Mouse (Mus musculus) midbrain, embryonic 14.5 days (tissue): ENCODE results near the gene Tubg2. TPM values are rescaled to one million over a fixed set of nuclear protein-coding genes. Genes with fewer than 3 reads are reported as not detected.

Experiments used
- ATAC-seq: fragments of 200-750 bp; cut with Nextera tagmentation; 2 replicates; pipeline ENCODE4 v1.8.0; 2017; ENCODE audit warnings: moderate number of reproducible peaks, moderate library complexity; ENCODE audit not compliant: low FRiP score, low TSS enrichment
- DNase-seq: peaks from one replicate; pipeline ENCODE4 v3.0.0-alpha.2; 2015
- H3K27ac ChIP-seq: fragments of 300-500 bp; sonication (generic); replicated peaks from 2 replicates; pipeline ENCODE4 v1.5.1; 2014; ENCODE audit warnings: mild to moderate bottlenecking, low read depth, low read length, moderate library complexity
- H3K27me3 ChIP-seq: fragments of 300-500 bp; sonication (generic); 2 replicates; pipeline ENCODE4 v1.6.1; 2014; ENCODE audit warnings: low read length, control low read depth, mixed read lengths; ENCODE audit not compliant: control insufficient read depth, insufficient read depth
- H3K36me3 ChIP-seq: fragments of 300-500 bp; sonication (generic); 2 replicates; pipeline ENCODE4 v1.6.1; 2014; ENCODE audit warnings: low read length, control low read depth; ENCODE audit not compliant: control insufficient read depth, insufficient read depth
- H3K4me1 ChIP-seq: fragments of 300-500 bp; sonication (generic); 2 replicates; pipeline ENCODE4 v1.6.1; 2014; ENCODE audit warnings: mild to moderate bottlenecking, antibody characterized with exemption, low read length, control low read depth; ENCODE audit not compliant: control insufficient read depth, insufficient read depth
- H3K4me2 ChIP-seq: fragments of 300-500 bp; sonication (generic); 2 replicates; pipeline ENCODE4 v1.6.1; 2014; ENCODE audit warnings: mild to moderate bottlenecking, low read length, moderate library complexity
- H3K4me3 ChIP-seq: fragments of 300-500 bp; sonication (generic); replicated peaks from 2 replicates; pipeline ENCODE4 v1.5.1; 2014; ENCODE audit warnings: low read depth, low read length
- H3K9ac ChIP-seq: fragments of 300-500 bp; sonication (generic); replicated peaks from 2 replicates; pipeline ENCODE4 v1.6.1; 2014; ENCODE audit warnings: mild to moderate bottlenecking, low read length, moderate library complexity
- H3K9me3 ChIP-seq: fragments of 300-500 bp; sonication (generic); 2 replicates; pipeline ENCODE4 v1.6.1; 2016; ENCODE audit warnings: low read length, control low read depth, mixed read lengths; ENCODE audit not compliant: control insufficient read depth
- WGBS: fragments of 180-500 bp; shearing (Covaris S2); extraction: QIAGEN DNeasy Blood & Tissue Kit; methylation state at CpG from one replicate; pipeline ENCODE4 v1.1.7; 2014; 5-methylcytosine and 5-hydroxymethylcytosine counted together
- polyA plus RNA-seq: library from polyadenylated mRNA; unstranded; fragments of >200 nt; fragmentation: Nextera tagmentation; extraction: Ambion mirVana; gene quantifications from 2 replicates; pipeline ENCODE4 v1.2.1, GENCODE M21; 2014

Tubg2 gene
- polyA plus RNA-seq, 1 experiment from 2014 or later = 42.2 TPM

GRCm38 (mm10) chr11:101190913-101191907 is 35.5 kb downstream of the Tubg2 start:
- no peak for DNase-seq
- H3K4me3 ChIP-seq = no peak overlapping the region
- no peak overlapping the region for H3K9ac ChIP-seq
- peak overlapping the region; percentile 75; the same call in 1 of the 2 replicates for H3K27ac ChIP-seq
- peaks cover 15% of the 10 kb centered on the region; the same call in 1 of the 2 replicates for H3K4me1 ChIP-seq
- no peaks in the 10 kb centered on the region for H3K9me3 ChIP-seq
- no peak; the same call in 1 of the 2 replicates for ATAC-seq
- WGBS = 58% methylated on average over 17 of the region's 17 CpGs
- H3K27me3 ChIP-seq = no peaks in the 10 kb centered on the region
- no peak overlapping the region for H3K4me2 ChIP-seq
- H3K36me3 ChIP-seq = peaks cover 18% of the 10 kb centered on the region

- Histone ChIP-seq H3K4me3 (no peak overlapping the region), H3K27me3 (no peaks in the 10 kb centered on the region), H3K9me3 (no peaks in the 10 kb centered on the region), H3K9ac (no peak overlapping the region), H3K4me2 (no peak overlapping the region), H3K4me1 (peaks cover 15% of the 10 kb centered on the region; the same call in 1 of the 2 replicates), H3K36me3 (peaks cover 26% of the 10 kb centered on the region), H3K27ac (no peak overlapping the region)
- 82% methylated on average over 4 of the region's 4 CpGs for WGBS
- ATAC-seq = no peak
- no peak for DNase-seq
Measured at GRCm38 (mm10) chr11:101191919-101192470, 36.3 kb downstream of the Tubg2 start.

DNA sequence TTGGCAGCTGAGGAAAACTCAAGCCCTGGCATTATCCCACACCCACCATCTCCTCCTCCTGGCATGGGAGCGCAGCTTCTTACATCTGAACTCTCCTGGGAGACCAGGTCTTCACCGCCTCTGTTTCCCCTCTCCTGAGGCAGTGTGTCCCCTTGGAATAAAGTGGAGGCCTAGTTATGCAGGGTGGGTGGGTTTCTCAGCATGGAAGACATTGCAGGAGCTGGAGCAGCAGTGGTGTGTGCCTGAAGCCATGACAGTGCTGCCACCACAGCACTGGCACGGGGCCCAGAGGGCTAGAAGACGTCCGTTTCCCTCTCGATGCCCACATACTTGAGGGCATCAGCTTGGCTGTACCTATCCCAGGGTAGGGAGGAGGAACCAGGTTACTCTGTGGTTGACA is 36.9 kb downstream of the Tubg2 start:
- DNase-seq = no peak

DNA sequence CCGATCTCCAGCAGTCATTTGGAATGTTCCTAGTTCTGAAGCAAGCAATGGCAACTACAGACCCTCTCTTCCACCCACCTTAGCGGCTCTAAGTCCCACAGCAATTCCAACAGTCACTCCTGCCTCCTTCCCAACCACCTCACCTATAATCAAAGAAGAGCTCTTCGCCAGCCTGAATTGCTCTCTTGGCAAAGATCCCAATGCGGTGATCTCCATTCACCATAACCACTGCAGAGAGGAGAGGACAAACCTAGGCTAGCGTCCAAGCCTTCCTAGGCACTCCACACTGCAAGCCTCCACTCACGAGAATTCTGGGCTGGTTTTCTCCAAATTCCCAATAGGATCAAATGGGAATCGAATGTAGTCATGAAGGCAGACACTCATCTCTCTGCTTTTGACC is 37.4 kb downstream of the Tubg2 start:
- Histone ChIP-seq H3K4me3 (no peak overlapping the region), H3K4me1 (peaks cover 15% of the 10 kb centered on the region; the same call in 1 of the 2 replicates), H3K36me3 (peaks cover 33% of the 10 kb centered on the region), H3K9me3 (no peaks in the 10 kb centered on the region), H3K9ac (no peak overlapping the region), H3K27me3 (no peaks in the 10 kb centered on the region), H3K27ac (no peak overlapping the region), H3K4me2 (no peak overlapping the region)
- no peak for ATAC-seq
- DNase-seq = no peak
- WGBS = 91% methylated on average over 7 of the region's 7 CpGs

More for the DNA sequence above, 36.9 kb downstream of the Tubg2 start:
- no peak overlapping the region for H3K9ac ChIP-seq
- no peak for ATAC-seq
- peaks cover 29% of the 10 kb centered on the region for H3K36me3 ChIP-seq
- H3K4me2 ChIP-seq = no peak overlapping the region
- H3K9me3 ChIP-seq = no peaks in the 10 kb centered on the region
- peaks cover 15% of the 10 kb centered on the region; the same call in 1 of the 2 replicates for H3K4me1 ChIP-seq
- no peak overlapping the region for H3K27ac ChIP-seq
- H3K4me3 ChIP-seq = no peak overlapping the region
- 92% methylated on average over 6 of the region's 6 CpGs for WGBS
- H3K27me3 ChIP-seq = no peaks in the 10 kb centered on the region

DNA sequence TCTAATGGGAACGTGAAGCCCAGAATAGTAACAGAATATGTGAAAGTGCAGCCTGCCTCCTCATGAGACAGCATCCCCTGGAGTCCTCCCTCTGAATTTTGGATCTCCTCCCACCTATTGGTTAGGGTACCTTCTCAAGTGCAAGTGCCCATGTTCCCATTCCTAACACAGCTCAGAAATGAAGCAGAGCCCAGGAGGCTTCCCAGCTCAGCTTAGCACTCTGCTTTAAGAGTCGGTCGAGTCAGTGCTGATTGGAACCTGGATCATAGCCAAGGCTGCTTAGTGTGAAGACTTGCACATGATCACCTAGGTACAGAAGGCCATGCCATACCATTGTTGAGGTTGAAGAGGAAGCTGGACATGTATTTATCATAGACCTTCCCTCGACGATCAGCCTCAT is 38.4 kb downstream of the Tubg2 start:
- no peak for ATAC-seq
- WGBS = 86% methylated on average over 5 of the region's 5 CpGs
- H3K4me3 ChIP-seq = no peak overlapping the region
- no peaks in the 10 kb centered on the region for H3K9me3 ChIP-seq
- no peaks in the 10 kb centered on the region for H3K27me3 ChIP-seq
- H3K4me1 ChIP-seq = 0 out of 2 replicates have a peak, but pooled peaks cover 8% of the 10 kb centered on the region
- no peak overlapping the region for H3K4me2 ChIP-seq
- H3K36me3 ChIP-seq = peaks cover 41% of the 10 kb centered on the region
- no peak overlapping the region for H3K9ac ChIP-seq
- no peak overlapping the region for H3K27ac ChIP-seq
- DNase-seq = no peak

DNA sequence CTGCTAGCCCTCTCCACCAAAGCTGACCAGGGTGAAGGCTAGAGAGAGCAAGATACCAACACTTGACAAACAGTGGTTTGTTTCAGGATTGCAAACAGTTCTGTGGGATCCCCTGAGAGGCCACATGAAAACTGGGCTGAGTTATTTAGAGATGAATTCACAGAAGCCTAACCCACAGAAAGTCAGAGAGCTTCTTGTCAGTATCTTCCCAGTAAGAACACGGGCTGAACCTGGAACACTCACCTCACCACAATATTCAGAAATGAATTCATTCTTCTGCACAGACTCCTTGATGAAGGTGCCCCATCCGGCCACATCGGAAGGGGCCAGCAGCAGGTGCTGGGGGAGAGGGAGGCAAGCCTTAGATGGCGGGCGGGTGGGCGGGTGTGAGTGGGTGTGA is 38.9 kb downstream of the Tubg2 start:
- no peak overlapping the region for H3K4me3 ChIP-seq
- no peak overlapping the region for H3K27ac ChIP-seq
- H3K9me3 ChIP-seq = no peaks in the 10 kb centered on the region
- H3K4me1 ChIP-seq = 0 out of 2 replicates have a peak, but pooled peaks cover 8% of the 10 kb centered on the region
- no peak overlapping the region for H3K4me2 ChIP-seq
- H3K9ac ChIP-seq = no peak overlapping the region
- H3K27me3 ChIP-seq = no peaks in the 10 kb centered on the region
- no peak for ATAC-seq
- no peak for DNase-seq
- peaks cover 47% of the 10 kb centered on the region for H3K36me3 ChIP-seq
- WGBS = 91% methylated on average over 6 of the region's 6 CpGs

DNA sequence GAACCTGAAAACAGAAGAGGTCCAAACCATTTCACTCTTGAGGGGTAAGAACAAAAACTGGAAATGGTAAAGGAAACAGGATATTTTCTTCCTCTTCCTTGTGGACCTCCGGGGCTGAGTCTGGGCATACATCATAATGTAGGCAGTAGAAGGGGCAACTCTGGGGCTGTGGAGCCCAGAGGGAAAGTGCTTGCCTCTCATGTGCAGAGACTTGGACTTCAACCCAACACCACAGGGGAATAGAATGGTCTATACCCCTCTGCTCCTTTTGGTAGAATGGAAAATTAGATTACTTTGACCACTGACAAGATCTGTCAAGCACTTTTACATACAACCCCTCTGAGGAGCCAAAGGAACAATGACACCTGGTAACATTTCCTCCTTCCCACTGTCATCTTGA is 39.4 kb downstream of the Tubg2 start:
- 91% methylated on average over 1 of the region's 1 CpGs for WGBS
- no peak overlapping the region for H3K9ac ChIP-seq
- DNase-seq (no peak), ATAC-seq (no peak)
- H3K27me3 ChIP-seq = no peaks in the 10 kb centered on the region
- no peak overlapping the region for H3K4me3 ChIP-seq
- no peaks in the 10 kb centered on the region for H3K9me3 ChIP-seq
- H3K27ac ChIP-seq = no peak overlapping the region
- H3K4me2 ChIP-seq = no peak overlapping the region
- H3K4me1 ChIP-seq = 0 out of 2 replicates have a peak, but pooled peaks cover 5% of the 10 kb centered on the region
- peaks cover 49% of the 10 kb centered on the region for H3K36me3 ChIP-seq

DNA sequence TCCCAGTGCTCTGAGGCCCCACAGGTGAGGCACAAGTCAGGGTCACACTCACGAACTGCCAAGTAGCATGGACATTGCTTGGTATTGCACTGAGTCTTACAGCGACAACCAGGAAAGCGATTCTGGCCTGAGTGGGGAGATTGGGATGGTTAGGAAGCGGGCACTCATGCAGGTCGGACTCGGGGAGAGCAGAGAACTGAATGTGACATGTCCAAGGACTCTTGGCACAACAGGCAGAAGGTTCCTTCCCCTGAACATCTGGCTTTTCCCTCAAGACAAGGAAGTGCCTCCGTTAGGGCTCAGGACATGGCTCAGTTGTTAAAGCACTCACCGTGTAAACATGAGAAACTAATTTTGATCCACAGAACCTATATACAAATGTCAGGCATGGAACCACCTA is 39.9 kb downstream of the Tubg2 start:
- no peak overlapping the region for H3K4me2 ChIP-seq
- H3K4me3 ChIP-seq = no peak overlapping the region
- 89% methylated on average over 8 of the region's 8 CpGs for WGBS
- 0 out of 2 replicates have a peak, but pooled peaks cover 2% of the 10 kb centered on the region for H3K4me1 ChIP-seq
- H3K36me3 ChIP-seq = peaks cover 49% of the 10 kb centered on the region
- no peaks in the 10 kb centered on the region for H3K9me3 ChIP-seq
- H3K27me3 ChIP-seq = no peaks in the 10 kb centered on the region
- no peak overlapping the region for H3K9ac ChIP-seq
- no peak overlapping the region for H3K27ac ChIP-seq
- no peak for ATAC-seq
- no peak for DNase-seq
